In the genomic region with DNA sequence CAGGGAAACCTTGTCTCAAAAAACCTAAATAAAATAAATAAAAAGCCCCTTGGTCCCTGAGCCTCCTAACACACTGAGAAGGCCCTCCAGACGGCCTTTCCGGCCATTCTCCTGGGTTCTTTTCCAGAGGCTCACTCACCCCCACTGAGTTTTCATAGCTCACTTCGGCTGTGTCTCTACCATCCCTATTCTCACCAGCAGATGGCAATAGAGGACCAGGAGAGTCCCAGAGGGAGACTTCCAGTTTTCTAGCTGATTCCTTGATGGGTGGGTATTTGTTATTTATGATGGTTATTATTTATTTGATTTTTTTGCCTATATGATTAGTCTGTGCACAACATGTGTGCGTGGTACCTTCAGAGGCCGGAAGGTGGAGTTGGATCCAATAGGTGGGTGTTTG, we compare ENCODE assay signal across 8 mouse cellular contexts. TPM values are rescaled to one million over a fixed set of nuclear protein-coding genes. Genes with fewer than 3 reads are reported as not detected.
A peak's percentile ranks its signal among the peaks of the same experiment; 100 is the strongest.
DNase-seq lines count a peak whose midpoint lies in the region; ATAC-seq lines count a peak whose summit lies in the region.

No protein-coding gene starts in this region.

- DNase-seq in cerebellum, adult 11 months = peak; percentile 32
- DNase-seq in ES-CJ7 (ENCODE audit: low read depth, low spot score) = peak; percentile 76
- DNase-seq in c-Kit-positive CD71-positive TER-119-negative erythroid progenitor cells, embryonic 14.5 days (ENCODE audit: low read depth) = peak; percentile 40
- DNase-seq in frontal cortex, postnatal 25 days (ENCODE audit: low spot score in 2 of 2) = peak; percentile 33 to 70
- peak; percentile 43 to 79 for DNase-seq in layer of hippocampus, adult 18-20 months (ENCODE audit: low spot score in 2 of 2)
- peak; percentile 60 for DNase-seq in lung, postnatal 25 days (ENCODE audit: low spot score)
- DNase-seq in spleen, adult 12 weeks (ENCODE audit: low spot score) = peak; percentile 5

- ATAC-seq in cerebellum, adult (ENCODE audit: insufficient number of reproducible peaks, low FRiP score, low TSS enrichment) = no peak

RNA-seq across cellular contexts. Expression of a gene that starts 11.3 kb away (rescaled TPM):
- under 1 TPM in 1 of 2 experiments, not detected in 1; 0.37 TPM for total RNA-seq in layer of hippocampus, adult 18-20 months (2021)

RNA-seq across cellular contexts. Expression of a gene that starts 26.0 kb away (rescaled TPM):
- total RNA-seq in layer of hippocampus, adult 18-20 months (2021) = not detected

RNA-seq across cellular contexts. Expression of a gene that starts 52.2 kb away (rescaled TPM):
- not detected for total RNA-seq in layer of hippocampus, adult 18-20 months (2021)

RNA-seq across cellular contexts. Expression of a gene that starts 52.9 kb away (rescaled TPM):
- 10 to 100 TPM; 22.8 to 24.6 TPM for total RNA-seq in layer of hippocampus, adult 18-20 months (2021)

Comparison
In these comparisons a context has a peak if more than half of its experiments do, and no peak if none do; other contexts are left out.
1. DNase-seq: peak in every context shown above with its lines; median percentile 76 in ES-CJ7; 61 in layer of hippocampus, adult 18-20 months; 60 in lung, postnatal 25 days; 52 in frontal cortex, postnatal 25 days; 40 in c-Kit-positive CD71-positive TER-119-negative erythroid progenitor cells, embryonic 14.5 days; 32 in cerebellum, adult 11 months; 5 in spleen, adult 12 weeks.